Mouse (Mus musculus) urinary bladder, postnatal 10 days (tissue): Measurements from ENCODE around the gene Xrcc1.
"Not testable (repeated sequence)": the region's sequence is repeated elsewhere in the genome, so short reads cannot be mapped to it uniquely, and the experiment has no call there.

Experiments used
- DNase-seq: peaks from one replicate; pipeline ENCODE4 v3.0.0; 2022; ENCODE audit warnings: low spot score

Gene Xrcc1

DNA sequence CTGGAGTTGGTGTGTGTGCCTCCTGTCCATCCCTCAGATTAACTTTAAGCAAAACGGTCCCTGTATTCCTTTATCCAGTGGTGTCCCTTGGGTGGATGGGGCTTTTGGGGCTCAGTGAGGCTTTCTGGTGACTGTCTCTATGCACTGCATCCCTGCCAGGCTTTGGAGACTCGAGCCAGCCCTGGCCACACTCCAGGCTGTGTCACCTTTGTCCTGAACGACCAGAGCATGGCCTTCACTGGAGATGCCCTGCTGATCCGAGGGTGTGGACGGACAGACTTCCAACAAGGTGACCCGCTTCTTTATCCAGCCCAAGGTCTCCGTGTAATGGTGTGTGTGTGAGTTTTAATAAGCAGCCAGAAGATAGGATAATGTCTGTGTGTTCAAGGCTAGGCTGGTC, 60.0 kb downstream of the Xrcc1 start:
- no peak for DNase-seq

DNA sequence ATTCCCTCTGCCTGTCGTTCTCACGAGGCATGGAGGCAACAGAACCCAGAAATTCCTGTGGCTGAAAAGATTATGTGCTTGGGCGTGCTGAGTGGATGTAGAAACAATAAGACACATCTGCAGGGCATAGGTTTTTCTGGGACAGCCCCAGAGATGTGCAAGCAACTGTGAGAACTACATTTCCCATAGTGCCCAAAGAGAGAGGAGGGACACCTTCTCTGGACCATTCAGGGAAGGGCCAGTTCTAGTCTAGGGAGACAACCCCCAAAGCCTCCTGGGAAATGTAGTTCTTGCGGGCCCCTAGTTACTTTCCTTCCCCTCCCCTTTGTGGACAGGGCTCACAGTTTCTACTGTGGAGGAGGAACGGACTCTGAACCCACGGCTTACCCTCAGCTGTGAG, 61.9 kb downstream of the Xrcc1 start:
- DNase-seq: no peak

DNA sequence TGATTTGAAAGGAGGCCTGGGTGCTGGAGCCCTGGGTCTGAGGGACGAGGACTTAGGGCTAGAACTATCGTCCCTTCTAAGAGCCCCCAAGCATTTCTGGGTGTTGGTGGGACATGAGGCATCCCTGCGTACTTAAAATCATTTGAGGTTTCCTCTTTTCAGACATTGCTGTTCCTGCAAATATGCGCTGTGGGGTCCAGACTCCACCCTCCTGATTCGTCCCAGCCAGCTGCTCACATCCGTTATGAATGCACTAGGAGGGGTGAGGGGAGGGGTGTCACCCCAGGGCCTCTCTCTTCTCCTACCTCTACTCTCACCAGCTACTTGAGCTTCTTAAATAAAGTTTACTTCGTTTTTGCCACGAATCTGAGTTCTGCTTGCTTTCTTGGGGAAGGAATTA, 62.5 kb downstream of the Xrcc1 start:
- no peak for DNase-seq

DNA sequence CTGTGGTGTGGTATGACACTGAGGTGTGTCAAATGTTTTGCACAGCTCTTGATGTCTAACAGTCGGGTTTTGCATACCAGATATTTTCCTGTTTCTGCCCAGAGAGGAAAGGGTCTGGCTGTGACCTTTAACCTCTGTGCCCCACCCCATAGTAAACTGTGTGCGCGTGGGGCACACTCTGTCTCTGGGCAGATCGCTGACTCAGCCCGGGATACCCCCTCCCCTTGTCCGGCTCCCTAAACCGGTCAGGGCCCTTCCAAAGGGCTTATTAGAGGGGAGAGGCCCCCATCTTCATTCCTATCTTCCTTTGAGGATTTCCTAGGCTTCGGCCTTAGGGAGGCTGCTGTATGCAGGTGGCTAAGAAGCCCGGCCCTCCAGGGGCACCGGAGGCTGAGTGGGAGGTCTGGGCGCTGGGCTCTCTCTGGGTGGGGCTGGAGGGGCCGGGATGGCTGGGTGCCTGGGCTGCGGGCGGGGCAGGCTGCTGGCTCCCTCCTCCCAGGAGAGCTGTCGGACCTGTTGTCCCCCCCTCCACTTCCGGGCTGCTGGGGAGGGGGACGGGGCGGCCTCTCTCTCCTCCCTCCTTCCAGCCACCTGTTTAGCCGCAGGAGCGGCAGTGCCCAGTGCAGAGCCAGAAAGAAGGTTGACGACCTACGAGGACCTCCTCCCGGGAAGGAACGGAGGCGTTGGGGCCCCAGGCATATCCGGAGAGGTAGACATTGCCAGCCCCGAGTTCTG, 64.2 kb downstream of the Xrcc1 start, which contains the start of gene Phldb3:
Gene Phldb3, plus strand, starts transcription at position 620 of the 735 bp plus-strand sequence.
- DNase-seq: no peak

DNA sequence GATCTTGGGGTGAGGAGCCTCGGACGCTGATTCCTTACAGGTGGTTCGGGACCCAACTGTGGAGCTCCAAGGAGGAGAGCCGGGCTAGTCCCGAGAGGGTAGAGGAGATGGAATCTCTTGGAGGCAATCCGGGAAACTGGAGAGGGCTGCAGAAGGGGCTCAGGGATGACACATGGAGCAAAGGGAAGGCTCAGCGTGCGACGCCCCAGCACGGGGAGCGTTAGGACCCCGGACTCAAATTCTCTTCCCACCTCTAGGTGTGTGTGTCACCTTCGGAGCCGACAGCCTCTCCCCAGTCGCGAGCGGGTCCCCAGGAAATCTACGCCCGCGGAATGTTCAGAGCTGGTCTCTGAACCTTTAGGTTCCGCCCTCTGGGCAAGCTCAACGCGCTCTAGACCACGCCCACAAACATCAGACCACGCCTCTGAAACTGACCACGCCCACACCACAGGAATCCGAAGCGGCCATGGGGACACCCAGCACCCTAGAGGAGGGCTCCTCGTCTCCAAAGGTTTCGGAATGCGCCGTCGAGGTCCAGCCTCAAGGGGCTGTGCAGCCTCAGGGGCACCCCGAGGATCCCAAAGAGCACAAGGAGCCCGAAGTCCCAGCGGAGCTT, 64.9 kb downstream of the Xrcc1 start:
- DNase-seq: peak; percentile 70

DNA sequence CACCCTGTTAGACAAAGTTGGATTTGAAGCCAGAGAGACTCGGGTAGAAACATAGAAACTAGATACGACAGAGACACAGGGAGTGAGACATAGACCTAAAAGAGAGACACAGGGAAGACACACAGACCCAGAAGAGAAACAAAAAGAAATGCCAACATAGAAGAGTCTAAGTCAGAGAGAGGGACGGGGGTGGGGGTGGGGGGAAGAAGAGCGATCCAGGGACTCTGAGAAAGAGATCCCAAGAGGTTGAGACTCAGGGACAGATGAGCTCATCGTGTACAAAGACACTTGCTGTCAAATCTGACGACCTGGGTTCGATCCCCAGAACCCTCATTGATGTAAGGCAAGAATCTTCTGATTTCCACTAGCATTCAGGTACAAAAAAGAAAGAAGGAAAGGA, 65.6 kb downstream of the Xrcc1 start:
- no peak for DNase-seq

DNA sequence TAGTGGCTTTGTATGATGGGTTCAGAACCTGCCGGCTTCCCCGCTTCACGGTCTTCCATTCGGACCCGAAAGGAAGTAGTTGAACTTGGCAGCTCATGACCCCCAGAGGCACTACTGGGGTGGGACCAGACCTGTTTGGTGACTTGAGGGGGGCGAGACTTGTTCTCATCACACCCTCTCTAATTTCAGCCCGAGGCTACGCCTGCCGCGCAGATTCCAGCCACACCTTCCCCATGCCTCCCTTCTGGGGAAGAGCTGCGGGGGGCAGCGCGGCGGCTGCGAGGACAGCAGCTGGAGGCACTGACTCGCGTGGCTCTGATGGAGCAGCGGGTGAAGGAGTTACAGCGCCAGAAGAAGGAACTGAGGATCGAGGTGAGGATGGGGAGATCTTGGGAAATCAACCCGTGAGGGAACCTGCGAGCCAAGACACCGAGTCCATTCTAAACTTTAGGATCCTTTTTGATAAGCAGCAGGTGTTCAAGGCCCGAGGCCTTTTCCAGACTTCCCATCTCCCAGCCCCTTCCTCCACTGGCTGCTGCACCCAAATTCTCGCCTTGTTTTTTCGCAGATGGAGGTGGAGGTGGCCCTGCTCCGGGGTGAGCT, 66.3 kb downstream of the Xrcc1 start:
- no peak for DNase-seq

DNA sequence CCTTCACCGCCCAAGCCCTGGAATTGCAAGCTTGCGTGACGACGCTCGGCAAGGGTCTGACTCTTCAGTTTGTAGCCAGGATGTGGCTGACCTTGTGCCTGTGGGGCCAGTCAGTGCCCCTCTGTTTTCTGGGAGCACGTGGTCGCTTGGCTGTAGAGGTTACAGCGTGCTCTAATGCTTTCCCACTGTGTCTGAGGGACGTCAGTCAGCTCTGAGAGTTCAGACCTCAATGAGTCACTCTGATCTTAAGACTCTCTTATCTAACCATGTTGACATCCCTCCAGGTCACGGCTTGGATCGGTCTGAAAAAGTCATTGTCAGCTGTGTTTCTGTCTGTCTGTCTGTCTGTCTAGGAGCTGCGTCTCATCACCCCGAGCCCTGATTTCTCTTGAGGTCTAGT, 68.7 kb downstream of the Xrcc1 start:
- no peak for DNase-seq

DNA sequence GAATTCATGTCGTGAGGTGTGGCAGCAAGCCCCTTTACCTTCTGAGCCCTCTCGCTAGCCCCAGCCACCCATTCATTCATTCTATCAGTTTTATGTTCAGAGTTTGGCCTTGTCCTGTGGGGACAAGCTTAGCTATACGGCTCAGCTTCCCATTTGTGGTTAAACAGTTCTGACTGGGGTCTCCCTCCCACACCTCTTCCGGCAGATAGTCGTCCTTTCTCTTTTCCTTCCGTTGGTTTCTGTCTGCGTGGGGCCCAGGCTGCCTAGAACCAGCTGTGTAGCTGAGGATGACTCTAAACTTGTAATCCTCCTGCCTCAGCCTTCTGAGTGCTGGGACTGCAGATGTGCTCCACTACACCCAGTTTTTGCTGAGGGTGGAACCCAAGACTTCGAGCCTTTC, 71.7 kb downstream of the Xrcc1 start:
- DNase-seq: no peak

DNA sequence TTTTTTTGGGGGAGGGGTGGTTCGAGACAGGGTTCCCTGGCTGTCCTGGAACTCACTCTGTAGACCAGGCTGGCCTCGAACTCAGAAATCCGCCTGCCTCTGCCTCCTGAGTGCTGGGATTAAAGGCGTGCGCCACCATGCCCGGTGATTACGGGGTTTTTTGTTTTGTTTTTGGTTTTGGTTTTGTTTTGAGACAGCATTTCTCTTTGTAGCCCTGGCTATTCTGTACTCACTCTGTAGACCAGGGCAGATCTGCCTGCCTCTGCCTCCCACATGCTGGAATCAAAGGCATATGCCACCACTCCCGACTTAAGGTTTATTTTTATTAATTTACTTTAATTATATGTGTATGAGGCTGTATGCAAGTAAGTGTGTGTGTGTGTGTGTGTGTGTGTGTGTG, 72.3 kb downstream of the Xrcc1 start:
- DNase-seq: not testable (repeated sequence)

DNA sequence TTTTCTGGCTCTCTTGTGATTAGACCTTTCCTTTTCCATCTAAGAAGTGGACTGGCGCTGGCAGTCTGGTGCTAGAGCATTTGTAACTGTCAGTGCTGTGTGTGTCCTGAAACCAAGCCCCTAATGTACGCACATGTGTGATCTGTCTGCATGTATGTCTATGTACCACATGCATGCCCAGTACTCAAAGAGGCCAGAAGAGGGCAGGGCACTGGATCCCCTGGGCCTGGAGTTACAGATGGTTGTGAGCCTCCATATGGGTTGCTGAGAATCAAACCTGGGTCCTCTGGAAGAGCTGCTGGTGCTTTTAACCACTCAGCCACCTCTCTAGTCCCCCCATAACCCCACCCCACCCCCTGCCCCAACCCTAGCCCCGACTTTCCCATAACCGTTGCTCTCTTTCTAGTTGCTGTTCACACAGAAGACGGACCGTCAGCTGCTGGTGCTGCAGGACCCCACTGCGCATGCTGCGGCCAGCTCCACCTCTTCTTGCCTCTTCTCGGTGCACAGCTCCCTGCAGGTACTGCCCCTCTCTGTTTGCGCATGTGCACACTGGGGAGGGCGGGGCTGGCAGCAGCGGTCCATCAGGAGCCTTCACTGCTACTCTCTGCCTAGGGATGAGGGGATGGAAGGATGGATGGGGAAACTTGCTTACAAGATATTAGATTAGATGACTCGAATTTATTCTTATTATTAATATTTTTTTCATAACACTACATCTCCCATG, 73.7 kb downstream of the Xrcc1 start:
- DNase-seq: no peak

DNA sequence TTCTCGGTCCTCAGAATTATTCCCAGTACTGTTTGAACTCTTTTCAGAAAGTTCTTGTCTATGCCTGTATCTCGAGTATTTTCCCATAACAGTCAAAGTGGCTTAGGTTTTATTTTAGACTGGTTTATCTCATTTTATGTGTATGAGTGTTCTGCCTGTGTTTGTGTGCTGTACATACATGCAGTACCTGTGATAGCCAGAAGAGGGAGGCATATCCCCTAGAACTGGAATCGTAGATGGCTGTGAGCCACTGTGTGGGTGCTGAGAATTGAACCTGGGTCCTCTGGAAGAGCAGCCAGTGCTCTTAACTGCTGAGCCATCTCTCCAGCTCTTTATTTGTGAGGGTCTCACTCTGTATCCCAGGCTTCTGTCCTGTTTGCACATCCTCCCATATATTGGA, 75.1 kb downstream of the Xrcc1 start:
- no peak for DNase-seq

DNA sequence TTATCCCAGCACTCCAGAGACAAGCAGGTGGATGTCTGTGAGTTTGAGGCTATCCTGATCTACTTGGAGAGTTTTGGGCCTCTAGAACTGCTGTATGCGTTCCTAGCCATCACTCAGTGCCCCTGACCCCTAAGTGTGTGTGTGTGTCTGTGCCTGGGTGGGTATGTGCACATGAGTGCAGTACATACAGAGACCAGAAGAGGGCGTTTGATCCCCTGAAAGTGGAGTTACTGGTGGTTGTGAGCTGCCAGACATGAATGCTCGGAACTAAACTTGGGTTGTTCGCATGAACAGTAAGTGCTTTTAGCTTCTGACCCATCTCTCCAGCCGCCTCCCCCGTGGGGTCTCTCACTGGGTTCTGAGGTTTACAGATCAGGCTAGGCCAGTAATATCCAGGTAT, 76.9 kb downstream of the Xrcc1 start:
- DNase-seq: no peak
